Mouse (Mus musculus) MEL (cell line): Measurements from ENCODE around the gene Rpl7a.
"Not testable (repeated sequence)": the region's sequence is repeated elsewhere in the genome, so short reads cannot be mapped to it uniquely, and the experiment has no call there.

Experiments
- CHD1 ChIP-seq: IDR thresholded peaks from 2 replicates; pipeline ENCODE4 v1.6.1; 2012; ENCODE audit warnings: low read depth, mild to moderate bottlenecking, inconsistent platforms, low read length, improper control_type of control experiment
- CTCF ChIP-seq, 3 experiments: IDR thresholded peaks in 2 of 3; conservative IDR thresholded peaks in 1 of 3; 2 replicates each; pipeline ENCODE4 v1.5.1; 2011 to 2012; ENCODE audit warnings: low read length in 3 of 3, low read depth in 2 of 3, mild to moderate bottlenecking in 2 of 3, improper control_type of control experiment in 1 of 3, inconsistent platforms in 1 of 3, mixed read lengths in 1 of 3, moderate library complexity in 1 of 3; ENCODE audit not compliant: control insufficient read depth in 1 of 3, insufficient read depth in 1 of 3, poor library complexity in 1 of 3, severe bottlenecking in 1 of 3
- HCFC1 ChIP-seq: IDR thresholded peaks from 2 replicates; pipeline ENCODE4 v1.6.1; 2012; ENCODE audit warnings: low read depth, mild to moderate bottlenecking, inconsistent platforms, low read length, improper control_type of control experiment, moderate library complexity

DNA sequence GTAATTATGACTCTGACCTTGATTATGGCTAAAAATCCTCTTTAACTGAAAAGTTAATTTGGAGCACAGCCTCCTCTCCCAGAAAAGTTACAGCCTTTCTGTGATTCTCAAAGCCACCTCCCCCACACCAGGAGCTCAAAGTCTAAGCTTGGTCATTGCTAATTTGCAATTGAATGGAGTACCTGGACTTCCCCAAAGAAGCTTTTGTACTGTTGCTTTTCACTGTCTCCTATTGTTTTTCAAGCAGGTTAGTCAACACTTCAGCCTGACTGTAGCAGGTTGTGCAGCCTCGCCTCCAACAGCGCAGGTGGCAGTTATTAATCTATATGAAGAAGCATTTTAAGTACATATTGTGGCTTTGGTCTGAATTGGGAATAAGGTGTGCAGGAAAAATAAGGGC is 25.0 kb upstream of the Rpl7a start:
- TF ChIP-seq CHD1; CTCF (IDR thresholded peaks at IDR 0.05 in 2 of 3, conservative IDR thresholded peaks at IDR 0.05 in 1 of 3; ENCODE audit: control insufficient read depth in 1 of 3, insufficient read depth in 1 of 3, low read depth in 2 of 3, low read length in 3 of 3, poor library complexity in 1 of 3, severe bottlenecking in 1 of 3); HCFC1: not testable (repeated sequence)
